Mouse (Mus musculus): ENCODE measurements around the gene Rpl23.

- TF ChIP-seq CTCF (IDR thresholded peaks at IDR 0.05; ENCODE audit: low read depth, low read length): no peak
- TF ChIP-seq POLR2AphosphoS5 (IDR thresholded peaks at IDR 0.05; ENCODE audit: insufficient replicate concordance, low read depth, low read length): no peak
Observed at GRCm38 (mm10) chr11:97799146-97799993, 17.1 kb upstream of the Rpl23 start.
